Mouse (Mus musculus) hindbrain, embryonic 15.5 days (tissue): ENCODE measurements around the gene Anpep. TPM values are rescaled to one million over a fixed set of nuclear protein-coding genes. Genes with fewer than 3 reads are reported as not detected.
"Not testable (repeated sequence)": the region's sequence is repeated elsewhere in the genome, so short reads cannot be mapped to it uniquely, and the experiment has no call there.

ENCODE experiments used
- ATAC-seq: fragments of 200-750 bp; cut with Nextera tagmentation; 2 replicates; pipeline ENCODE4 v1.8.0; 2017; ENCODE audit warnings: low read depth, moderate number of reproducible peaks, moderate TSS enrichment; ENCODE audit not compliant: low FRiP score
- H3K27ac ChIP-seq: fragments of 300-500 bp; sonication (generic); replicated peaks from 2 replicates; pipeline ENCODE4 v1.5.1; 2015; ENCODE audit warnings: mild to moderate bottlenecking, inconsistent platforms
- H3K27me3 ChIP-seq: fragments of 300-500 bp; sonication (generic); 2 replicates; pipeline ENCODE4 v1.6.1; 2015; ENCODE audit warnings: control low read depth, inconsistent platforms
- H3K36me3 ChIP-seq: fragments of 300-500 bp; sonication (generic); 2 replicates; pipeline ENCODE4 v1.6.1; 2015; ENCODE audit warnings: control low read depth, inconsistent platforms
- H3K4me1 ChIP-seq: fragments of 300-500 bp; sonication (generic); replicated peaks from 2 replicates; pipeline ENCODE4 v1.6.1; 2015; ENCODE audit warnings: control low read depth, inconsistent platforms
- H3K4me2 ChIP-seq: fragments of 300-500 bp; sonication (generic); 2 replicates; pipeline ENCODE4 v1.6.1; 2015; ENCODE audit warnings: moderate library complexity, mild to moderate bottlenecking, inconsistent platforms
- H3K4me3 ChIP-seq: fragments of 300-500 bp; sonication (generic); 2 replicates; pipeline ENCODE4 v1.5.1; 2015; ENCODE audit warnings: mild to moderate bottlenecking, inconsistent platforms
- H3K9ac ChIP-seq: fragments of 300-500 bp; sonication (generic); 2 replicates; pipeline ENCODE4 v1.6.1; 2015; ENCODE audit warnings: inconsistent platforms
- H3K9me3 ChIP-seq: fragments of 300-500 bp; sonication (generic); 2 replicates; pipeline ENCODE4 v1.6.1; 2016; ENCODE audit warnings: control low read depth, inconsistent platforms
- WGBS: fragments of 180-500 bp; shearing (Covaris S2); methylation state at CpG from one replicate; pipeline ENCODE4 v1.1.7; 2015; 5-methylcytosine and 5-hydroxymethylcytosine counted together
- polyA plus RNA-seq: library from polyadenylated mRNA; unstranded; fragments of >200 nt; fragmentation: Nextera tagmentation; extraction: Ambion mirVana; gene quantifications from 2 replicates; pipeline ENCODE4 v1.2.1, GENCODE M21; 2015

Anpep gene
- polyA plus RNA-seq, 1 experiment from 2014 or later = 3.3 TPM

GRCm38 (mm10) chr7:79800336-79800735 is 60.5 kb downstream of the Anpep start:
- Histone ChIP-seq H3K4me1 (no peaks in the 10 kb centered on the region), H3K4me3 (no peak overlapping the region), H3K36me3 (no peaks in the 10 kb centered on the region), H3K9ac (no peak overlapping the region), H3K9me3 (no peaks in the 10 kb centered on the region), H3K27ac (no peak overlapping the region), H3K27me3 (no peaks in the 10 kb centered on the region), H3K4me2 (no peak overlapping the region)
- no peak for ATAC-seq
- WGBS = 92% methylated on average over 4 of the region's 4 CpGs

- 0 out of 2 replicates have a peak, but pooled peaks cover 5% of the 10 kb centered on the region for H3K27me3 ChIP-seq
- H3K4me1 ChIP-seq = no peaks in the 10 kb centered on the region
- H3K4me2 ChIP-seq = no peak overlapping the region
- H3K4me3 ChIP-seq = no peak overlapping the region
- no peak for ATAC-seq
- WGBS = 74% methylated on average over 6 of the region's 6 CpGs
- no peak overlapping the region for H3K27ac ChIP-seq
- H3K9me3 ChIP-seq = no peaks in the 10 kb centered on the region
- H3K36me3 ChIP-seq = no peaks in the 10 kb centered on the region
- H3K9ac ChIP-seq = no peak overlapping the region
These were observed 61.4 kb downstream of the Anpep start for GRCm38 (mm10) chr7:79799506-79799905.

DNA sequence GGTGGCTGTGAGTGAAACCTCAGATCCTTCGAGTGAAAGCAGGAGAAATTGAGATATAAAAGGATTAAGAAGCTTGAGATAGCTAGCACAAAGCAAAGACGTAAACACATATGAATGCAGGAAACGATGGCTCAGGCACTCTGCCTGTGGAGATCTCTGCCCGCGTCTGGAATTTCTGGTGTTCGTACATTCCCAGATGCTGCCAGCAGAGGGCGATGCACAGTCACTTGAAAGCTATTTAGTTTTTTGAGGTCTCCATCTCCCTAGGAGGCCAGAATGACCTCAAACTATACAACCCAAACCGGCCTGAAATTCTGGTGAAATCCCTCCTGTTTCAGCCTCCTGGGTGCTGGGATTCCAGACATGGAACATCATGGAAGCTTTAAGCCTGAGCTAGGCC is 61.8 kb downstream of the Anpep start:
- WGBS = 3% methylated on average over 8 of the region's 8 CpGs
- no peak for ATAC-seq
- no peaks in the 10 kb centered on the region for H3K36me3 ChIP-seq

GRCm38 (mm10) chr7:79798606-79799005 is 62.3 kb downstream of the Anpep start:
- no peak overlapping the region for H3K4me3 ChIP-seq
- ATAC-seq = no peak
- WGBS = 32% methylated on average over 5 of the region's 5 CpGs
- H3K9ac ChIP-seq = no peak overlapping the region
- H3K4me1 ChIP-seq = no peaks in the 10 kb centered on the region
- H3K9me3 ChIP-seq = no peaks in the 10 kb centered on the region
- H3K4me2 ChIP-seq = no peak overlapping the region
- no peaks in the 10 kb centered on the region for H3K36me3 ChIP-seq
- peaks cover 13% of the 10 kb centered on the region for H3K27me3 ChIP-seq
- no peak overlapping the region for H3K27ac ChIP-seq

More for the DNA sequence above, 61.8 kb downstream of the Anpep start:
- Histone ChIP-seq H3K9ac (no peak overlapping the region), H3K27me3 (peaks cover 9% of the 10 kb centered on the region), H3K27ac (no peak overlapping the region), H3K4me3 (no peak overlapping the region), H3K9me3 (no peaks in the 10 kb centered on the region), H3K4me1 (no peaks in the 10 kb centered on the region), H3K4me2 (no peak overlapping the region)

- peak within 1 kb of the TSS; percentile 65 for H3K4me2 ChIP-seq
- WGBS = 77% methylated on average over 6 of the region's 6 CpGs
- peaks cover 17% of the 10 kb centered on the region for H3K4me1 ChIP-seq
- H3K4me3 ChIP-seq = peak within 1 kb of the TSS; percentile 44
- H3K9me3 ChIP-seq = no peaks in the 10 kb centered on the region
- peaks cover 50% of the 10 kb centered on the region for H3K27me3 ChIP-seq
- no peaks in the 10 kb centered on the region for H3K36me3 ChIP-seq
- H3K9ac ChIP-seq = peak within 1 kb of the TSS; percentile 45
- H3K27ac ChIP-seq = no peak within 1 kb of the TSS
- ATAC-seq = no peak
These were observed 67.2 kb downstream of the Anpep start, which contains the start of gene Mesp1 for GRCm38 (mm10) chr7:79793688-79794087. Gene Mesp1 (minus strand): TSS chr7:79793788.

DNA sequence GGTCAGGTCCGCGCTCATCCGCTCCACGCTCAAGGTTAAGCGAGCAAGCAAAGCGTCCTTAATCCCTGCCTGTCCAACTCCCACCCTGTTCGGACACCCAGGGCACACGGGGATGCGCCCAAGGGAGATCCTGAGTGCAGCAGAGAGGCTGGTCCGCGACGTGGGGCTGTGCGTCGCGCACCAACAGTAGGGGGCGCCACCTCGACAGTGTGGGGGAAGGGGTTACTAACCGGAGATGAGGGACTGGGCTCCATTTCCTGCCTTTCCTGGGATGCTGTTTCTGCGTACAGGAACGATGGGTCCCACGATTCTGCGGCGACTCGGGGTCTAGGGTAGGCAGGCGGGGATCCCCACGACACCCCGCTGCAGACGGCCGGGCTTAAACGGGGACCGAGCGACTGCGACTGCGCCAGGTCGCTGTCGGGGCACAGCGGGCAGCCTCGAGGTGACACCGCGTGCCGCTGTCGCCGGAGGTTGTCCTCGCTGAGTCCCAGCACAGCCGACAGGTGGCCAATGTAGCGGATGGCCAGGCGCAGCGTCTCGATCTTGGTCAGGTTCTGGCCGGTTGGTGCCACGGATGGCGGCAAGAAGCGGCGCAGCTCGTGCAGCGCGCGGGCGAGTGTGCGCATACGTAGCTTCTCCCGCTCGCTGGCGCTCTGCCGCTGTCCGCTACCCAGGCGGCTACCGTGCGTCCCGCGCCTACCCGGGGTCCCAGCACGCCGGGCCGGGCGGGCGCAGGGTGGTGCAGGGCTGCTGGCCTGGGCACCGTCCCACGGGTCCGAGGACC is 68.0 kb downstream of the Anpep start:
- Histone ChIP-seq H3K4me3 (peak overlapping the region; percentile 44), H3K36me3 (no peaks in the 10 kb centered on the region), H3K9ac (peak overlapping the region; percentile 45), H3K27ac (no peak overlapping the region), H3K9me3 (no peaks in the 10 kb centered on the region), H3K27me3 (peaks cover 50% of the 10 kb centered on the region), H3K4me2 (peak overlapping the region; percentile 65), H3K4me1 (peaks cover 17% of the 10 kb centered on the region)
- peak; percentile 55 for ATAC-seq
- 1% methylated on average over 74 of the region's 80 CpGs for WGBS

DNA sequence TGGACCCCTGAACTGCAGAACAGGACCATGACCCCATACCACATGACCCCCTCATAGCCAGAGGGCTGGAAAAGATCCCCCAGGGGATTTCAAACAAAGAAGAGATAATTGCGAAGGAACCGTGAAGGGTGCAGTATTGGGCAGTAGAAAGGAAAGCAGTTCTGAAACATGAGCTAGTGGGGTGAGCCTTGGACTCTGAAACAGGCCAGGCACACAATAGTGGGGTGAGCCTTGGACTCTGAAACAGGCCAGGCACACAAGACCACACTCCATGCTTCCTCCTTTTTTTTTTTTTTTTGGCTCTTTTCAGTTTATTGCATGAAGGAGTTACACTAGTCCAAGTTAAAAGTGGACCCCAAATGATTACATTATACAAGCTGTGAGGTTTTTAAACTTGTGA is 71.0 kb downstream of the Anpep start:
- not testable (repeated sequence) for H3K9me3 ChIP-seq, ATAC-seq, H3K27ac ChIP-seq, H3K9ac ChIP-seq, H3K4me2 ChIP-seq, H3K4me3 ChIP-seq, H3K36me3 ChIP-seq
- 21% methylated on average over 2 of the region's 2 CpGs for WGBS
- peaks cover 17% of the 10 kb centered on the region for H3K4me1 ChIP-seq
- peaks cover 47% of the 10 kb centered on the region for H3K27me3 ChIP-seq

- peaks cover 13% of the 10 kb centered on the region for H3K27me3 ChIP-seq
- no peaks in the 10 kb centered on the region for H3K9me3 ChIP-seq
- no peaks in the 10 kb centered on the region for H3K4me1 ChIP-seq
- H3K9ac ChIP-seq = no peak overlapping the region
- 20% methylated on average over 6 of the region's 6 CpGs for WGBS
- H3K36me3 ChIP-seq = no peaks in the 10 kb centered on the region
- no peak overlapping the region for H3K27ac ChIP-seq
- no peak overlapping the region for H3K4me3 ChIP-seq
- H3K4me2 ChIP-seq = no peak overlapping the region
- ATAC-seq = peak; percentile 45; the same call in 1 of the 2 replicates
These were observed 74.6 kb downstream of the Anpep start for GRCm38 (mm10) chr7:79786295-79786694.

- H3K36me3 ChIP-seq = no peaks in the 10 kb centered on the region
- H3K4me1 ChIP-seq = no peaks in the 10 kb centered on the region
- no peaks in the 10 kb centered on the region for H3K9me3 ChIP-seq
- 67% methylated on average over 2 of the region's 2 CpGs for WGBS
- H3K9ac ChIP-seq = no peak overlapping the region
- H3K27me3 ChIP-seq = no peaks in the 10 kb centered on the region
- no peak overlapping the region for H3K4me2 ChIP-seq
- no peak overlapping the region for H3K27ac ChIP-seq
- no peak overlapping the region for H3K4me3 ChIP-seq
- ATAC-seq = no peak
These were observed 78.4 kb downstream of the Anpep start for GRCm38 (mm10) chr7:79782516-79782855.

- H3K27me3 ChIP-seq = no peaks in the 10 kb centered on the region
- WGBS = 81% methylated on average over 11 of the region's 11 CpGs
These were observed 78.9 kb downstream of the Anpep start for GRCm38 (mm10) chr7:79781826-79782515.

DNA sequence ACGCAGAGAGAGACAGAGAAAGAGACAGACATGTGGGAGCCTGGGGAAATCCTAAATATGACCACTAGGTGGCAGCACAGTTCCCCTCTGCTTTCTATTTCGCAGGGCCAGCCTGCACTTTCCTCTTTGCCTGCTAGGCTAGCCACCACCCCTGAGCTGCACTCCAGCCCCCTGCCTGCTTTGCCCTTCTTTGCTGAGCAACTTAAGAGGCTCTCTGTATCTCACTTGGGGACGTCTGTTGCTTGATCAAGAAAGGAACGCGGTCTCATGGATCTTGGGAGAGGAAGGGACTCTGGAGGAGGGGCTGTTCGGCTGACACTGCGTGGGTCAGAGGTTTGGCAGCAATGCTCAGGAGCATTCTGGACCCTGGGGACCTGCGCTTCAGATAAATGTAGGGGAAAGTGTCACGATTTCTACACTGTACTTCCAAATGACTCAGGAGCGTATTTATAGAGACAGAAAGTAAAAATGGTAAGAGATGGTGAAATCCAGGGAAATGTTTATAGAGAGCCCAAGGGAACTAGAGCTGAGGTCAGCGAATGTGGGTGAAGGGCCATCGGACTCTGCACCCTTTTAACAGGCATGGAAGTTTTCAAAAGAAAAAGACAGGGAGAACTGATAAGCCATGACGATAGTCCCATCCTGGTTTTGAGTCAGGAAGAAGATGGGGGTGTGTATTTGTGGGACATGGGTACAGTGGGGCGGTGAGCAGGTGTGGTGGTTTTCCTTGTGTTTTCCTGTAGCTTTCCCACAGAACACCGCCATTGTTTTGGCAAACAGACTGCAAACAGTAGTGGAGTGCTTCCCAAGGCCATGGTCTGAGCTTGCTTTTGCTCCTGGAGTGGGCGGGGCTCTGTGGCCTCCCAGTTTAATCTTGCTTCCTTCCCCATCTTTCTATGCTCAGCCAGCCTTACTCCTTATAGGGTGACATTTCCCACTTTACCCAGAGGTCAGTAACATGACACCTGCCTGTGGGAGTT is 79.9 kb downstream of the Anpep start:
- Histone ChIP-seq H3K27ac (no peak overlapping the region), H3K4me3 (peak overlapping the region; percentile 16; the same call in 1 of the 2 replicates), H3K9me3 (no peaks in the 10 kb centered on the region), H3K27me3 (no peaks in the 10 kb centered on the region), H3K36me3 (no peaks in the 10 kb centered on the region), H3K4me1 (no peaks in the 10 kb centered on the region), H3K9ac (no peak overlapping the region), H3K4me2 (peak overlapping the region; percentile 48)
- ATAC-seq = peak; percentile 79
- WGBS = 32% methylated on average over 16 of the region's 16 CpGs

More at GRCm38 (mm10) chr7:79781826-79782515, 78.9 kb downstream of the Anpep start:
- no peak for ATAC-seq
- no peak overlapping the region for H3K4me3 ChIP-seq
- H3K27ac ChIP-seq = no peak overlapping the region
- no peaks in the 10 kb centered on the region for H3K36me3 ChIP-seq
- no peak overlapping the region for H3K4me2 ChIP-seq
- H3K9ac ChIP-seq = no peak overlapping the region
- H3K9me3 ChIP-seq = no peaks in the 10 kb centered on the region
- no peaks in the 10 kb centered on the region for H3K4me1 ChIP-seq
